Mouse (Mus musculus) B cell, adult 62 days (primary cell): ENCODE results near the gene Acot13. TPM values are rescaled to one million over a fixed set of nuclear protein-coding genes. Genes with fewer than 3 reads are reported as not detected.

Experiments
- total RNA-seq: library from RNA; stranded (reverse); gene quantifications from 4 replicates; pipeline ENCODE4 v1.2.4, GENCODE M21; 2023

Acot13 gene
- total RNA-seq = 14.4 to 22.0 TPM (median 17.4 TPM) in 4 replicates

DNA sequence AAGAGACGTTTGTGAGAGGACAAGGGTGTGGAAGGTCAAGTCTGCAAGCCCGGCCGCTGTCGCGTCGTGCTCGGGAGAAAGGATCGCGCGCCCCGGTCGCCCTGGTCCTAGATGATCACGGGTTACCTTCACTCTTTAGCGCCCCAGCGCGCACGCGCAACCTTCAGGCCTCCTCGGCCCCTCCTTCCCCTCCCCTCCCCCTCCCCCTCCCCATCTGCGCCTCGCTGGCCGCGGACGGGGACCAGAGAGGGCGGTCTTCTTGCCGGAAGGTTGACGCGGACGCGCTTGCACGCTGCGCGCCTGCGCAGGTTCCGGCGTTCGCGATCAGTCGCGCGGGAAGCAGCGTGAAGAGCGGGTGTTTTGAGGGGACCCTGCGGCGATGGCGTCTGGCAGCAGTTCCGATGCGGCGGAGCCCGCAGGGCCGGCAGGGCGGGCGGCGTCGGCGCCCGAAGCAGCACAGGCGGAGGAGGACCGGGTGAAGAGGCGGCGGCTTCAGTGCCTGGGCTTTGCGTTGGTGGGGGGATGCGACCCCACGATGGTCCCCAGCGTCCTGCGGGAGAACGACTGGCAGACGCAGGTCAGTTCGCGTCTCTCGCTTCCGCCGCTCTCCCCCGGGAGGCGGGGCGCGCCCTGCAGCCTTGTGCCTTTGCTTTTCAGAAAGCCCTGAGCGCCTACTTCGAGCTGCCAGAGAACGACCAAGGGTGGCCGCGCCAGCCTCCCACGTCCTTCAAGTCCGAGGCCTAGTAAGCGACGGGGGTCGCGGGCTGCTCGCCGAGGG, at the start of gene Acot13, which contains the start of gene Tdp2:
TSS of gene Acot13 (minus strand) at position 188 of the 778 bp plus-strand sequence.
TSS of gene Tdp2 (plus strand) at position 327 of the 778 bp plus-strand sequence.

DNA sequence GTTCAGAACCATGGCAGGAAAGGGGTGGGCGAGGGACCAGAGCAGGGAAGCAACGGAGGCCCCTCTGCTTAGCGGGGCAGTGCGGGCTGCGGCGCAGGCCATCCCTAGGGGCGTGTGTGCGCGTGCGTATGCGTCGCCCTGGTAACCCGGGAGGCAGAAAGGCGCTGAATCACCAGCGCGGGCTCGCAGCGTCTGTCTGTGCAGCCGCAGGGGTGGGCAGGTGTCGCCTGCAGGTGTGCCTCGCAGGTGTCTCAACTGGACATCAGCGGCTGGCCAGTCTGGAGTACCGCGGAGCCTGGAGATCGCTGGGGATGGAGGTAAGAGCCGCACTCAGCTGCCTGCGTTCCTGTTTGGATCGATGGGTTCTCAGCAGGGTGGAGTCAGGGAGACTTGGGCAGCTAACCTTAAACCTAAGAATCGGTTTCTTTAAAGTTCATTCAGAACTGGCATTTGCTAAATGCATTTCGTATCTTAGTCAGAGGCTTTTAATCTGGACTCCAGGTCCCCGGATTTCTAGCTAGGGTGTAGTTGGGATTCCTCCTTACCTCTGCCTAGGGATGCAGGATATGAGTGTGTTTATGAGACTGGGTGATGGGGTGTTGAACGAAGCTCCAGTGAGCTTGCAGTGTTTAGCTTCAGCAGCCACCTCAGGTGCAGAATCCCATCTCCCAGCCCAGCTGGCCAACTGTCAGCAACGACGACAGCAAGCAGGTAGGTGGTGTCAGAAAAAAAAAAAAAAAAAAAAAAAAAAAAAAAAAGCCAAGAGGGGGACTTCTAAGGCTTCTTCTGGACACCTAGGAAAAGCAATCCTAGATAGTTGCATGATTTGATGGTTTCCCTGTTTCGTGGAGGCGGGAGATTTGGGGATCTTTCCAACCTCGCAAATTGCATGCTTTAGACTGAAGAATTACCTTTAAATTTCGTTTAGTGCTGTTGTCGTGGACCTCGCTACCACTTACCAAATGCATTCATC, 13.9 kb upstream of the Acot13 start, which contains the start of gene D130043K22Rik:
TSS of gene D130043K22Rik (plus strand) at position 153 of the 973 bp plus-strand sequence.

DNA sequence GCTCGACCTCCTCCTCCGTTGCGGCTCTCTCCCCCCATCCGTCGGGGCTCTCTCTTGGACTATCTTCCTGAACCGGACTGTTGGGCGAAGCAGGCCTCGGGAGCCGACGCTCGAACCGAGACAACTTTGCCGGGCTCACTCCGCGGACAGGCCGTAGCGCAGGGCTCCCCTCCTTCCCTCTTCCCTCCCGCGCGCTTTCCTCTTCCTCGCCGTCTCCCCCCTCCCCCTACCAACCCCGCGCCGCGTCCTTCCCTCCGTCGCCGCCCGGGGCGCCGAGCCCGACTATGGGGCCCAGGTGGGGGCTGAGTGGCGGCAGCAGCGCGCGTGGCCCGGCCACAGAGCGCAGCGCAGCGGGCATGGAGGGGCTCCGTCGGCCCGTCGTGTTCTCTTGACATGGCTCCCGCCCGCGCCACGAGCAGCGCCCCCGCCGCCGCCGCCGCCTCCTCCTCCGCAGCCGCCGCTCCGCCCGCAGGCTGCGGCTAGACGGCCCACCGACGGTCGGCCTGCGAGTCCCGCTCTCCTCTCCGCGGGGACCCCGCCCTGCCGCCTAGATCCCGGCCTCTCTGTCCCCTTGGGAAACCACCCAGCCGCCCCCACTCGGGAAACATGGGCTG, 29.9 kb downstream of the Acot13 start, which contains the start of gene BC005537:
TSS of gene BC005537 (plus strand) at position 350 of the 614 bp plus-strand sequence.

Other genes starting within 250 kb of the Acot13 start
- 529 to 590 TPM (median 539 TPM) in 4 replicates for gene Ripor2, start 249.4 kb downstream of the Acot13 start, total RNA-seq
- gene Armh2, start 90.3 kb downstream of the Acot13 start, total RNA-seq = 0.95 to 2.2 TPM (median 1.8 TPM) in 4 replicates
- gene Gmnn, start 69.6 kb downstream of the Acot13 start, total RNA-seq = 7.3 to 10.8 TPM (median 8.7 TPM) in 4 replicates
- 145 to 172 TPM (median 155 TPM) in 4 replicates for gene BC005537, start 29.9 kb downstream of the Acot13 start, total RNA-seq
- 61.6 to 68.9 TPM (median 67.0 TPM) in 4 replicates for gene Tdp2, start 139 bp upstream of the Acot13 start, total RNA-seq
- not detected in 4 replicates for gene D130043K22Rik, start 13.6 kb upstream of the Acot13 start, total RNA-seq
- 0.09 to 0.36 TPM (median 0.14 TPM) in 3 of 4 replicates, not detected in the other for gene Aldh5a1, start 106.1 kb upstream of the Acot13 start, total RNA-seq
- gene Gpld1, start 111.6 kb upstream of the Acot13 start, total RNA-seq = not detected in 4 replicates
- gene Mrs2, start 188.8 kb upstream of the Acot13 start, total RNA-seq = 46.5 to 52.3 TPM (median 46.8 TPM) in 4 replicates
- gene Dcdc2a, start 224.5 kb upstream of the Acot13 start, total RNA-seq = not detected in 4 replicates